Mouse (Mus musculus) heart, adult 11 months (tissue): ENCODE results near the gene Gp1ba.

Experiments
- DNase-seq: peaks from one replicate; pipeline ENCODE4 v3.0.0; 2022

The Gp1ba gene

GRCm38 (mm10) chr11:70670483-70670882 is 31.6 kb downstream of the Gp1ba start:
- no peak for DNase-seq

DNA sequence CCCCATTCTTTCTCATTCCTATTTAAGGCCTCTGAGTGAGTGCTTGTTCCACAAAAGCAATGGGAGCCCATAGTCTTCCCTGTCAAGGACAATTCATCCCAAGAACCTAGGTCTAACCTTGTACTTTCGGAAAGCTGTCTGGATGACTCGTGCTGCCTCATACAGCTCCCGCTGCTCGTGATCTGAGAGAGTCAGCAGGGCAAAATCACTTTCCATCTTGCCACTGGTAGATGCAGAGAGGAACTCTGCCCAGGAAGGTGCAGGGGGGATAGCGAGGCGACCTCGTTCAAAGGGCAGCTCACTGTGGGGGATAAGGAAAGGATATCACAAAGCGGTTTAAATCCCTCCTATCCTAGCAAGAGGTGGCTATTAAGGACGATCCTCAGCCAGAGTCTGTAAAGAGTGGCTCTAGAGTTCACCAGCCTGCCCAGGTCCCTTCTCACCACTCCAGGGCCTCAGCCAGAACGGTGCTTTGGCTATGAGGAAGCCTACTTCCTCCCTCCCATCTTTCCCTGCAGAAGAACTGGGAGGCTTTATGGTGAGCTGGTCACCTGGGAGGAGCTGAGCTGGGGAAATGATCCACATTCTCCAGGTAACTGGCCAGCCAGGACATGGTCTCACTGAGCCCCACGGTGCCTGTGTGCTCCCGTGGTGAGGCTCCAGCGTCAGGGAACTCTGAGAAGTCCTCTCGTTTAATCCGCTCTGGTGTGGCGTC is 32.6 kb downstream of the Gp1ba start:
- DNase-seq, result peak; percentile 90

DNA sequence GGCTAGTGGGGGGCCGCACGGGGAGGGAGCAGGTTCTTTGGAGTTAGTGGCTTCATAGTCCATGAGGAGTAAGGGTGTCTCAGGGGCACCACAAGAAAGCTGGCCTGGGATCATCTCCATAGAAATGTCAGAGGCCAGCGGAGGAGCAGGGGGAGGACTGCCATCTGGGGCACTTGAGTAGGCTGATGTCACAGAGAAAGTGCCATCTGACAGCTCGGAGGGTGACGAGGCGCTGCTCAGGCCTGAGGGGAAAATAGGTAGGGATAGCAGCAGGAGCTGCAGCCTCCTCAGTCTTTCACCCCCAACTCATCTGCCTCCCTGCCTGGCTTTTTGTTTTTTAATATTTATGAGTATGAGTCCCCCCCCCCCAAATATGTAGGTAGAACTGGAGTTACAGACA is 35.1 kb downstream of the Gp1ba start:
- peak; percentile 86 for DNase-seq

DNA sequence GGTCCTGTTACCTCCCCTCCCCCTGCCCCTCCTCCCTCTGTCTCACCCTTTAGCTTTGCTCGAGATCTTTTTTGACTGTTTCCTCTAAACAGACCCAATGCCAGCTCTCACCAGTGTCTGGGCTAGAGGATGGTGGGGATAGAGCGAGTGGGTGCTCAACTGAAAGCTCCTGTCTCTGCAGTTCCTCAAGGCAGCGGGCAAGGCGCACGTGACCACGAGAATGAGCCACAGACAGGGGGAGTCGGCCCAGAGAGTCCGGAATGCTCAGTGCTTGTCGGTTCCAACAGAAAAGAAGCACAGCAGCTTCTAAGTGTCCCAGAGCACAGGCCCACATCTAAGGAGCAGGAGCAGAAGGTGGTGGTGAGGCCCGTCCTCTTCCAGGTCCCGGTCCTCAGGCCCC is 35.6 kb downstream of the Gp1ba start:
- DNase-seq, result peak; percentile 94

- DNase-seq, result no peak
Measured at GRCm38 (mm10) chr11:70678092-70678491, 39.2 kb downstream of the Gp1ba start.

DNA sequence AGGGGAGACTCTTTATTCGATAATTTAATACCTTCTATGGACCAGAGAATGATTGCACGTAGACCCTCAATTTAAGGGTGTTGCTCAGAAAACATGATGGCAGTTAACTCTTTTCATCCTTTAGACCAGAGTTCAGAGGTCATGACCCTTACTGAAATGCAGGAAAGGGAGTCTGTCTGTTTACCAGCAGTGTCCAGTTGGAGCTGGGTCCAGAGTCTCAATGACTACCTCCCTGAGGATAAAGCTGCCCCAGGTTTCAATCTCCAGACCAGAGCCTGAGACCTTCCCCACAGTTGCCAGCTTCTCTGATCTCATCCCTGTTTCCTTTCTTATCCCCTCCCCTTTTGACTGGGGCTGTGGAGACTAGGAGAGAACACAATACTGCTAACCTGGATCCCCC is 39.7 kb downstream of the Gp1ba start:
- no peak for DNase-seq

- DNase-seq, result peak; percentile 90
Measured at GRCm38 (mm10) chr11:70679361-70679760, 40.4 kb downstream of the Gp1ba start.

DNA sequence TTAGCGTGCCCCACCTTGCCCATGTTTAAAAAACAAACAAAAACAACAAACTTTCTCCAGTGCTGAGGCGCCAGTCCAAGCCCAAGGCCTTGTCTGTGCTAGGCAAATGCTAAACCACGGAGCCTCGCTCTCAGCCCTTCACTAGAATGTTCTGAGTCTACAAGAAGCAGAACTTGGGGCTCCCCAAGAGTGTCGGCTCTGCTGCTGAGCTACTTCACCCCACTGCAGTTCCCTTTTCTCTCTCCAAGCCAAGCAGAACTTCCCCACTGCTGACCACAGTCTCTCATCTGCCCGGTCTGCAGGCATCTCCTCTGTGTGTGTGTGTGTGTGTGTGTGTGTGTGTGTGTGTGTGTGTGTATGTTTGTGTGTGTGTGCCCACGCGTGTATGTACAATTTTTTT is 41.0 kb downstream of the Gp1ba start:
- peak; percentile 97 for DNase-seq

- peak; percentile 92 for DNase-seq
Measured at GRCm38 (mm10) chr11:70681170-70681569, 42.2 kb downstream of the Gp1ba start.

GRCm38 (mm10) chr11:70681897-70682581 is 43.1 kb downstream of the Gp1ba start:
- no peak for DNase-seq

- peak; percentile 96 for DNase-seq
Measured at GRCm38 (mm10) chr11:70683640-70684039, 44.7 kb downstream of the Gp1ba start.

GRCm38 (mm10) chr11:70686901-70687566 is 48.1 kb downstream of the Gp1ba start:
- peak; percentile 98 for DNase-seq

DNA sequence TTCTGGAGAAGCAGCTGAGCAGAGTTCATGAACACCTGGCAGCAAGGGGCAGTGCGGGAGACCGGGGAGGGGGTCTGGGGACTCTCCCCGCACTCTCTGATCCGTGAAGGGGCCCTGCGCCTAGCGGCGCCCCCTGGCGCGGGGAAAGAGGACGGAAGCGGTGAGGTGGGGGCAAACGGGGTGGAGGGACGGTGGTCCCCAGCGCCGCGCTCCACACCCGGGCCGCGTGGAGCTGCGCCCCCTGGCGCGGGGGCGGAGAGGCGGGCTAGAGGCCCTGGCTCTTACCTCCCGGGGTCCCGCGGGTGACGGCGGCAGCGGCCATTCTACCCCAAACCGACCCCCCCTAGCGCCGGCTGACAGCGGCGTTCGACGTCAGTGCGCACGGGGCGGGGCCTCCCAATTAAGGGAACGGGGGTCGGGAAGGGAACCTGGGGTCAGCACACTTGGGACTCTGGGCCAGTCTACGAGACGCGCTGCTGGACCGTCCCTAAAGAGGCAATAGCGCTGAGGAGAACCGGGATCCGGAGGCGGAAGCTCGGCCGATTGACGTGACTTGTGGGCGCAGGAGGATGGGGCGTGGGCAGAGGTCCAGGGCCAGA is 48.8 kb downstream of the Gp1ba start, which contains the start of gene Camta2:
TSS of gene Camta2 (minus strand) at position 505 of the 599 bp plus-strand sequence.
- peak; percentile 99 for DNase-seq

GRCm38 (mm10) chr11:70688372-70688771 is 49.5 kb downstream of the Gp1ba start:
- DNase-seq, result no peak

GRCm38 (mm10) chr11:70689578-70689977 is 50.7 kb downstream of the Gp1ba start:
- DNase-seq, result no peak
